Mouse (Mus musculus) limb, embryonic 15.5 days (tissue): ENCODE measurements around the gene Plpp7. TPM values are rescaled to one million over a fixed set of nuclear protein-coding genes. Genes with fewer than 3 reads are reported as not detected.

Experiments used
- ATAC-seq: fragments of 200-750 bp; cut with Nextera tagmentation; 2 replicates; pipeline ENCODE4 v1.8.0; 2017; ENCODE audit warnings: low read depth, moderate TSS enrichment; ENCODE audit not compliant: insufficient number of reproducible peaks, low FRiP score, low TSS enrichment
- H3K27ac ChIP-seq: fragments of 300-500 bp; sonication (generic); 2 replicates; pipeline ENCODE4 v1.5.1; 2015; ENCODE audit warnings: moderate library complexity, mild to moderate bottlenecking, inconsistent platforms
- H3K27me3 ChIP-seq: fragments of 300-500 bp; sonication (generic); 2 replicates; pipeline ENCODE4 v1.6.1; 2015; ENCODE audit warnings: inconsistent platforms
- H3K36me3 ChIP-seq: fragments of 300-500 bp; sonication (generic); 2 replicates; pipeline ENCODE4 v1.6.1; 2015; ENCODE audit warnings: inconsistent platforms
- H3K4me1 ChIP-seq: fragments of 300-500 bp; sonication (generic); 2 replicates; pipeline ENCODE4 v1.6.1; 2015; ENCODE audit warnings: inconsistent platforms
- H3K4me2 ChIP-seq: fragments of 300-500 bp; sonication (generic); 2 replicates; pipeline ENCODE4 v1.6.1; 2015; ENCODE audit warnings: mild to moderate bottlenecking, inconsistent platforms
- H3K4me3 ChIP-seq: fragments of 300-500 bp; sonication (generic); 2 replicates; pipeline ENCODE4 v1.5.1; 2015; ENCODE audit warnings: mild to moderate bottlenecking, inconsistent platforms
- H3K9ac ChIP-seq: fragments of 300-500 bp; sonication (generic); 2 replicates; pipeline ENCODE4 v1.6.1; 2015; ENCODE audit warnings: inconsistent platforms
- H3K9me3 ChIP-seq: fragments of 300-500 bp; sonication (generic); 2 replicates; pipeline ENCODE4 v1.6.1; 2016; ENCODE audit warnings: inconsistent platforms
- WGBS: fragments of 180-500 bp; shearing (Covaris S2); methylation state at CpG from one replicate; pipeline ENCODE4 v1.1.7; 2015; 5-methylcytosine and 5-hydroxymethylcytosine counted together
- polyA plus RNA-seq: library from polyadenylated mRNA; unstranded; fragments of >200 nt; fragmentation: Nextera tagmentation; extraction: Ambion mirVana; gene quantifications from 2 replicates; pipeline ENCODE4 v1.2.1, GENCODE M21; 2015

The Plpp7 gene
- polyA plus RNA-seq, 1 experiment from 2014 or later = 7.2 TPM

DNA sequence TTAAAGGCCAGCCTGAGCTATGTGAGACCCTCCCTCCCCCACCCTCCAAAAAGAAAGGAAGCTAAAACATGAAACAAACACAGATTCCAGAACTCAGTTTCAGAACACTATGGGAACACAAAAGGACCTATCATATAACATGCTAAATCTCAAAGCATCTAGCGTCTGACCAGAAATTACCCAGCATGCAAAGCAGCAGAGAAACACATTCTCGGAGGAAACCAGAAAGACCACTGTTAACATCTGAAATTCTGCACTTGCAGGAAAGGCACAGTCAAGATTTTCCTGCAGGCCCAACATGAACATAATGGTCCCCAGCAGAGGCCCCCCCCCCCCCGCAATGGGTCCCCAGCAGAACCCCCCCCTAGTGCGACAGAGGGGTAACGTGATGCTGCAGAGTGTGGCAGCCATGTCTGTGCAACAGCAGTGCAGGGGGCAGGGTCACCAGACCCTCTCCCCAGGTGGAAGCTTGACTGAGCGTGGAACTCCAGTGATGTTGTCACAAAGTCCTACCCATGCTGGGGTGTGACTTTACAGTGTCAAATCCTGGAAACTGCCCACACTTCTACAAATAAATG is 35.0 kb upstream of the Plpp7 start:
- Histone ChIP-seq H3K9ac (no peak overlapping the region), H3K36me3 (no peaks in the 10 kb centered on the region), H3K4me2 (no peak overlapping the region), H3K9me3 (no peaks in the 10 kb centered on the region), H3K4me3 (no peak overlapping the region), H3K27ac (no peak overlapping the region), H3K4me1 (no peaks in the 10 kb centered on the region), H3K27me3 (no peaks in the 10 kb centered on the region)
- WGBS = 54% methylated on average over 6 of the region's 6 CpGs
- ATAC-seq = no peak

DNA sequence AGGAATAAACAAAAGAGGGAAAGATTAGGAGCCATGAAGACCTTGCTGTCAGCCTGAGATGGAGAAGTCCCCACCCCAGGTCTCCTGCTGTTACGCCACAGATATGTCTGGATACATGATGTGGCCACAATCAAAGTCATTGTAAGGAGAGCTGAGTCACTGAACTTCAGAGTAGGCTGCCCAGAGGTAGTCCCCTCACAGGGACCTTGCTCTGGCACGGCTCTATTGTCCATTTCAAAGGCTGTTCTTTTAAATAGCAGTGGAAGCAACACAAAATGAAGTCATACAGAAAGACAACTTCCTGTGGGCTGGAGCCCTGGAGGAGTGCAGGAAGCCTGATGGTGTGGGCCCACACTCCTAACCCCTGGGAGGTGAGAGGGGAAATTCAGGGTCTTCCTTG is 34.1 kb upstream of the Plpp7 start:
- no peak overlapping the region; the same call in 1 of the 2 replicates for H3K27ac ChIP-seq
- no peak overlapping the region for H3K4me2 ChIP-seq
- WGBS = 68% methylated on average over 2 of the region's 2 CpGs

DNA sequence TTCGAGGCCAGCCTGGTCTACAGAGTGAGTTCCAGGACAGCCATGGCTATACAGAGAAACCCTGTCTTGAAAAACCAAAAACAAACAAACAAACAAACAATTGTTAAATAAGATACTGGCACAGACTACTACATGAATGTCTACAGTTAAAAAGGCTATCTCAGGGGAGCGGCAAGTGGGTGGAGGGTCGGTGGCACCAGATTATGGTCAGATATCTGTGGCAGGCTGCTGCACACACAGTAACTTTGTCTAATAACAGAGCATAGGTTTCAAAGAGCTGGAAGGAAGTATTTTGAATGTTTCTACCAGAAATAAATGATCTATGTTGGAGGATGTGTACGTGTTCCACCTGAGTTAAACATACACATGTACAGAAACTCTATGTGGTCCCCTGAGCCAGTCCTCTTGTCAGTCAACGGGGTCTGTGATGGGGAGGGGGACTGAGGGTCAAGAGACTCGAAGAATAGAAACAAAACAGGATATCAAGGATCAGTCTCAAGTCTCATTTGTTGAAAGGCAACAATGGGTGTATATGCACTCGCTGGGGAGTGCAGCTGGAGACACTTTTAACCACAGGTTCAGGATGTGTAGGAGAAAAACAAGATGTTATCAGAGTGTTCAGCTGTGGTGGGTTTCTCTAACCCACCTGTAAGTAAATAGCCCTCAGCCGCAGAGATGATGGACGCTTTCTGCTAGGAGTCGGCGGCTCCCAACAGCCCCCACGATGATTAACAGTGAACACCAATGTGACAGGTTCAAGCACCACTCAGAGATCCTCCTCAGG is 33.4 kb upstream of the Plpp7 start:
- Histone ChIP-seq H3K36me3 (no peaks in the 10 kb centered on the region), H3K27me3 (no peaks in the 10 kb centered on the region), H3K9ac (no peak overlapping the region), H3K9me3 (no peaks in the 10 kb centered on the region), H3K4me2 (no peak overlapping the region), H3K4me1 (no peaks in the 10 kb centered on the region), H3K27ac (no peak overlapping the region), H3K4me3 (no peak overlapping the region)
- 68% methylated on average over 12 of the region's 12 CpGs for WGBS
- no peak for ATAC-seq

More for the DNA sequence above, 34.1 kb upstream of the Plpp7 start:
- Histone ChIP-seq H3K36me3 (no peaks in the 10 kb centered on the region), H3K9ac (no peak overlapping the region), H3K4me1 (no peaks in the 10 kb centered on the region), H3K4me3 (no peak overlapping the region), H3K27me3 (no peaks in the 10 kb centered on the region), H3K9me3 (no peaks in the 10 kb centered on the region)
- ATAC-seq = no peak

DNA sequence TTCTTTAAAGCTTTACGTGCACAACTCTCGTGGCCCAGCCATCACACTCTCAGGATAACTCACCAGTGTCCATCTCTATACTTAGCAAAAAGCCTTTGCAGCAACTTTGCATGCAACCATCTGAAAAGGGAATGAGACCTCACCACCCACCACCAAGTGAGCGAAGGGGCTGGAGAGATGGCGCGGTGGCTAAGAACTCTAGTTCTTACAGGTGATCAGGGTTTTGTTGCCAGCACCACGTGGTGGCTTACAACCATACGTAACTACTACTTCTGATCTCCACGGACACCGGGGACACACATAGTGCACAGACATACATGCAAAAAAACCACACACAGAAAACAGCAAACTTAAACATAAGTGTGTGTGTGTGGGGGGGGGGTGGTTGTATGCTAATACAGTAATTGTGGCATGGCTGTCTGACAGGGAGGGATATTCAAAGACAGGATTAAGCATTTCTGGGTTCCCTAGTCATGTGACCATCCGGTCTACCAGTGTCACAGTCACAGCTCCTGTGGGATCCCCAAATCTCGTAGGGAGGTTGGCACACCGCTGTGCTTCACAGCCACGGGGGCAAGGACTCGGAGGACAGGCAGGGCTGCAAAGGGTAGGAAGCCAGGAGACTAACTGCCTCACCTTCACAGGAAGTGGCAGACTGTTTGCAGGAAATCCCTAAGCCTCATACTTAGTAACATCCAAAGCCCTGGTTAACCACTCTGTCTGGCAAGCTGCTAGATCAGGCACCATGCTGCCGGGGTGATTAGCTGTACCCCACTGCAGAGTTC is 32.5 kb upstream of the Plpp7 start:
- WGBS = 87% methylated on average over 15 of the region's 15 CpGs
- Histone ChIP-seq H3K27ac (no peak overlapping the region), H3K36me3 (no peaks in the 10 kb centered on the region), H3K9me3 (no peaks in the 10 kb centered on the region), H3K9ac (no peak overlapping the region), H3K4me2 (no peak overlapping the region), H3K4me3 (no peak overlapping the region), H3K27me3 (no peaks in the 10 kb centered on the region), H3K4me1 (no peaks in the 10 kb centered on the region)
- ATAC-seq = no peak

DNA sequence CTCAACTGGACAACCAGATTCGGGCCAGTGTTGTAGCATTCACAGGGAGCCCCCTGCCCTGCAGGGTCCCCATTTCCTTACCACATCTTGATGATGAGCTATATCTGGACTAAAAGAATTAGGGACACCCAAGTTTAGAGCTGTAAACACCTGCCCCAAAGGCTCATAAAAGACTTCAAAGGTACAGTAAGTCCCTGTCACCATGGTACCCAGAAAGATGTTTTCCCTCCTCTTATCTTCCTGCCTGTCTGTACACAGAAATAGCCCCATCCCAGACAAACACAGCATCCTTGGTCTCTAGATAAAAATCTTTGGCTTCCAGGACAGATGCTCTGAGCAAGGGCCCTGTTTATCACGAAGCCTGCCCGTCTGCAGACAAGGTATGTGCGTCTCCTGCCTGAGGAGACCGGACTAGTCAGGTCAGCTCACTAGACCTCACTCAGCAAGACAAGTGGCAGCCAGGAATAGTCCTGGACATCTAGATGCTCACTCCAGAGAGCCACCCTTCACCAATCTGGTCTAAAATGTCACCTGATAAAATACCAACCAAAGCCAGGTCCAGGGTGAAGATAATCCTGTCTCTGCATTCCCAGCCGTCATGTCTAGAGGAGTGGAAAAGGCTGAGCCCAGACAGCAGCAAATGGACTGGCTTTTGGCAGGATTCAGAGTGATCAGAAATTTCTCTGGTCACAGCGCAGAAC is 31.7 kb upstream of the Plpp7 start:
- WGBS = 65% methylated on average over 7 of the region's 7 CpGs
- no peak overlapping the region for H3K4me2 ChIP-seq
- no peak overlapping the region for H3K4me3 ChIP-seq
- H3K27me3 ChIP-seq = no peaks in the 10 kb centered on the region
- ATAC-seq = peak; percentile 37; the same call in 1 of the 2 replicates
- H3K27ac ChIP-seq = no peak overlapping the region
- no peak overlapping the region for H3K9ac ChIP-seq
- 0 out of 2 replicates have a peak, but pooled peaks cover under 1% of the 10 kb centered on the region for H3K4me1 ChIP-seq
- H3K9me3 ChIP-seq = no peaks in the 10 kb centered on the region
- H3K36me3 ChIP-seq = no peaks in the 10 kb centered on the region

DNA sequence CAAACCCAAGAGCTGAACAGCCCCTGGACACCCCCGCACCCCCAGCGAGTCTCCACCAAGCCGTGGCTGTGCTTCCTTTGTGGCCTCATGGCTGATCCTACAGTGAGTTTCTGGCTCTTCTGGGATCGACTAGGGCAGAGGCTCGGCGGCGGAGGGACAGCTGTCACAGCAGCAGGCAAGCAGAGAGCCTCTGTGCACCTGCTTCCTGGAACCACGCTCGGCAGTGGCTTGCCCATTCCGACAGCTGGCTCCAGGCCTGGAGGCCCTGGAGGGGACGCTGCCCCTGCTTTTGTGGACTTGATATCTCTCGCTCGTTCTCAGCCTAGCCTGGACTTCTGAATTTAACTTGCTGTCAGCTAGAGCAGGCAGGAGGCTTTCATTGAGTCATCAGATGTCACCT is 30.4 kb upstream of the Plpp7 start:
- Histone ChIP-seq H3K27me3 (no peaks in the 10 kb centered on the region), H3K36me3 (no peaks in the 10 kb centered on the region), H3K9me3 (no peaks in the 10 kb centered on the region), H3K27ac (peak overlapping the region; percentile 68), H3K4me1 (0 out of 2 replicates have a peak, but pooled peaks cover 5% of the 10 kb centered on the region), H3K4me3 (no peak overlapping the region), H3K4me2 (no peak overlapping the region), H3K9ac (no peak overlapping the region)
- WGBS = 63% methylated on average over 13 of the region's 13 CpGs
- ATAC-seq = 0 out of 2 replicates have a peak, but pooled peaks have one; percentile 60

DNA sequence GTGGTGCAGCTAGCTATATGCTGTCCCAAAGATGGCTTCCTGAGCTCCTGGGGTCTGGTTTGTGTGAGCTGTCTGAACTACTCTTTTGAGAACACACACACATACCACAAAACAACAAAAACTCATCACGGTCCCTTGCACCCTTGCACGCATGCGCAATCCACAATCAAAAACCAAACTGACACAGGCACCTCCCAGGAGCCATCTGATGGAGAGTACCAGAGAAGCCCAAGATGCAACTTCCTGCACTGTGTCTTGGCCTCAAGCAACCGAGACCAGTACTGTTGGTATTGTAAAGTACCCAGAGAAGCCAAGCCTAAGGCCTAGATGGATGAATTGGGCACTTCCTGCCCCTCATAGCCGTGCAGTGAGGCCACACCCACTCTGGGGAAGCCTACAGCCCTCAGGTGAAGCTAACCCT is 29.9 kb upstream of the Plpp7 start:
- no peak overlapping the region for H3K4me3 ChIP-seq
- H3K4me1 ChIP-seq = 0 out of 2 replicates have a peak, but pooled peaks cover 5% of the 10 kb centered on the region
- H3K4me2 ChIP-seq = no peak overlapping the region
- H3K27ac ChIP-seq = no peak overlapping the region
- no peaks in the 10 kb centered on the region for H3K36me3 ChIP-seq
- WGBS = 72% methylated on average over 5 of the region's 5 CpGs
- H3K27me3 ChIP-seq = no peaks in the 10 kb centered on the region
- H3K9ac ChIP-seq = no peak overlapping the region
- no peak for ATAC-seq
- no peaks in the 10 kb centered on the region for H3K9me3 ChIP-seq

DNA sequence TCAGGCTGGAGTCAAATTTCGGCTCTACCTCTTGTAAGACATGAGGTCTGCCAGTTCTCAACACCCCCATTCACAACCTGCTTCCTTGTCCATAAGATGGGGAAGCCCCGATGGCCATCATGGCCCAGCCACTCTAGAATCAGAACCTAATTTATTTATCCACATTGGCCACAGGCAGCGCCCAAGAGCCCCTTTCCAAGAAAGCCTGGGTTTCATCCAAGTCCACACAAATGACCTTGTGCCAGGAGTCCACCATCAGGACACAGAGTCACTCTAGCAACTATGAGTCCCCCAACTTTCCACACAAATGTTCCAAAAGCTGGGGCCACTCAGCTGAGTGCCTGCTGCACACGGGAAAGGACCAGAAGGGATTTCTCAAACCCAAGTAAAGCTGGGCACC is 29.3 kb upstream of the Plpp7 start:
- H3K9ac ChIP-seq = no peak overlapping the region
- H3K36me3 ChIP-seq = no peaks in the 10 kb centered on the region
- no peak overlapping the region for H3K4me2 ChIP-seq
- no peak overlapping the region for H3K4me3 ChIP-seq
- no peaks in the 10 kb centered on the region for H3K9me3 ChIP-seq
- H3K27me3 ChIP-seq = no peaks in the 10 kb centered on the region
- H3K27ac ChIP-seq = no peak overlapping the region
- WGBS = 78% methylated on average over 4 of the region's 4 CpGs
- ATAC-seq = no peak
- 0 out of 2 replicates have a peak, but pooled peaks cover 5% of the 10 kb centered on the region for H3K4me1 ChIP-seq

DNA sequence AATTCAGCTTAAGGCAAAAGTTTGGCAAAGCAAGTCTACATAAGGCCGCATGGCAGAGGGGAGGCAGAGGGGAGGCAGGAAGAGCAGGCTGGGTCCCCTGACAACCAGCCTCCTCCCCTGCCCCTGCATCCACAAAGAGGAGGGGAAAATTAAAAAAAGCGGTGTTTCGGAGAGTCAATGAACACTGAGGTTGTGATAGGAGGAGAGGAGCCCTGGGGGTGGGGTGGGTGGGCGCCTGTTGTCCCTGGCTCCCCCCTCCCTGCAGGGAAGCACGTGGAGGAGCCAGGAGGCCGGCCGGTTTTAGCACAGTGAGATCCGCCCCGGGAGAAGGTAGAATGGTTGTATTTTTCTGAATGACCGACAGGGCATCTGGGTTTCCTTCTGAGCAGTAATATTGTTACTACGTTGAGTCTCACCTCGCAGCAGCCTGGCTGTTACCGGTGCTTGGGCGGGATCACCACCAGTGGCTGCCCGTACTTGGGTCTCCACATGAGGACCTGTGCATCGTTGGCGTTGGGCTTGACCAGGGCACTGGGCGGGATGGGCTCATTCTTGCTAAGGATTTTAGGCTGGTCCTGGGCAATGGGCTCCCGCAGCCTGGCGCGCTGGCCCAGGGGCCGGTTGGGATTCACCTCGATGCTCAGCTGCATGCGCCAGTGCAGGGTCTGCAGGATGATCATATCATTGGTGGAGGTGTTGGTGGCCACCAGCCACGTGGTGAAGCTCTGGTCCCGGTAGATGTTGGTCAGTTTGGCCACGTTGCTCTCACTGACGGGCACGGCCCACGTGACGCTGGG is 26.3 kb upstream of the Plpp7 start:
- no peak overlapping the region; the same call in 1 of the 2 replicates for H3K4me2 ChIP-seq
- no peak overlapping the region for H3K4me3 ChIP-seq
- H3K9ac ChIP-seq = no peak overlapping the region
- no peaks in the 10 kb centered on the region for H3K27me3 ChIP-seq
- peaks cover 6% of the 10 kb centered on the region; the same call in 1 of the 2 replicates for H3K4me1 ChIP-seq
- WGBS = 50% methylated on average over 31 of the region's 31 CpGs
- no peaks in the 10 kb centered on the region for H3K9me3 ChIP-seq
- H3K27ac ChIP-seq = no peak overlapping the region
- no peaks in the 10 kb centered on the region for H3K36me3 ChIP-seq
- ATAC-seq = no peak

DNA sequence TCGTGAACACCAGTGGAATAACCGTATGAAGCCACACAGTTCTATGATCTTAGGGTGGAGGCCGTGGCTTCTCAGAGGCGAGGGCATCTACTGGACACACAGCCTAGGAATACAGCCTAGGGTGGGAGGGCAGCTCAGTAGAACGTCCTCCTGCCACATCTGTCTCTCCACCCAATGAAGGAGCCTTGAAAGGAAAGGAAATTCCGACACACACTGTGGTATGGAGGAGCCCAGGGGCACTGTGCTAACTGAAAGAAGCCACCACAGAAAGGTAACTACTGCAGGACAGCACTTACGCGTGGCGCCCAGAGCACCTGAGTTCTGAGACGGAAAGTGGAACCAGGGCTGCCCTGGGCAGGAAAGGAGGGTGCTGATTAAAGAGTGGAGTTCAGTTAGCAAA is 24.6 kb upstream of the Plpp7 start:
- Histone ChIP-seq H3K36me3 (no peaks in the 10 kb centered on the region), H3K9me3 (no peaks in the 10 kb centered on the region), H3K4me1 (peaks cover 12% of the 10 kb centered on the region), H3K27me3 (no peaks in the 10 kb centered on the region), H3K27ac (no peak overlapping the region), H3K4me3 (no peak overlapping the region), H3K9ac (no peak overlapping the region), H3K4me2 (no peak overlapping the region)
- 91% methylated on average over 10 of the region's 10 CpGs for WGBS
- no peak for ATAC-seq

DNA sequence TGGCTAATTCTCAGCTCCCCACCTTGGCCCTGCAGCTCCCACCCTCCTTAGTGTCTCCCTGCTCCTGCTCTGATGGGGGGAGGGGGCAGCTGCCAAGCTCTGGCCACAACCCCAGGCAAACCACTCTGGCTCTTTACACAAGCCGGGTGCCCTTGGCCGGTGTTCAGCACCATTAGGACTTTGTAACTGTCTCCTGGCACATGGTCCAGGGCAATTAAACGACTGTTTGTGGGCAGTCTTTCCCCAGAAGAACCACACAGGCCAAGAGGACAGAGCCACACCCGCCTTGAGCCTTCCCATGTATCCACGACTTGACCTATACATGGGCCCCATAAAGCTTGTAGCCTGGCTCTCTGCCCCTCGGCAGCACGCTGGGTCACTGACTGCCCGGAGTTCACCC is 20.9 kb upstream of the Plpp7 start:
- no peak overlapping the region for H3K9ac ChIP-seq
- ATAC-seq = no peak
- no peaks in the 10 kb centered on the region for H3K36me3 ChIP-seq
- no peaks in the 10 kb centered on the region for H3K9me3 ChIP-seq
- peaks cover 8% of the 10 kb centered on the region for H3K4me1 ChIP-seq
- no peaks in the 10 kb centered on the region for H3K27me3 ChIP-seq
- 60% methylated on average over 8 of the region's 8 CpGs for WGBS
- no peak overlapping the region for H3K27ac ChIP-seq
- no peak overlapping the region for H3K4me2 ChIP-seq
- no peak overlapping the region for H3K4me3 ChIP-seq
